Mouse (Mus musculus) testis, adult 2 months (tissue): ENCODE data around the gene Slc12a6. TPM values are rescaled to one million over a fixed set of nuclear protein-coding genes. Genes with fewer than 3 reads are reported as not detected.

Experiments used
- H3K27ac ChIP-seq: fragments of 200-500 bp; 2 replicates; pipeline ENCODE4 v1.5.1; 2012; ENCODE audit warnings: low read depth, low read length; ENCODE audit not compliant: control insufficient read depth, insufficient read depth
- H3K27me3 ChIP-seq: fragments of 200-500 bp; 2 replicates; pipeline ENCODE4 v1.6.1; 2012; ENCODE audit warnings: mild to moderate bottlenecking, low read length, moderate library complexity; ENCODE audit not compliant: control insufficient read depth, insufficient read depth
- H3K36me3 ChIP-seq: fragments of 200-500 bp; 2 replicates; pipeline ENCODE4 v1.6.1; 2012; ENCODE audit warnings: mild to moderate bottlenecking, low read length; ENCODE audit not compliant: control insufficient read depth, insufficient read depth
- H3K4me1 ChIP-seq: fragments of 200-500 bp; 2 replicates; pipeline ENCODE4 v1.6.1; 2012; ENCODE audit warnings: low read length; ENCODE audit not compliant: control insufficient read depth, insufficient read depth
- H3K4me3 ChIP-seq: fragments of 200-500 bp; 2 replicates; pipeline ENCODE4 v1.5.1; 2012; ENCODE audit warnings: low read depth, mild to moderate bottlenecking, low read length, moderate library complexity, mixed read lengths; ENCODE audit not compliant: control insufficient read depth
- CTCF ChIP-seq: fragments of 200-500 bp; IDR thresholded peaks from 2 replicates; pipeline ENCODE4 v1.5.1; 2012; ENCODE audit warnings: low read depth, mild to moderate bottlenecking, inconsistent platforms, low read length, moderate library complexity; ENCODE audit not compliant: control insufficient read depth, insufficient read depth, insufficient replicate concordance
- POLR2A ChIP-seq: fragments of 200-500 bp; IDR thresholded peaks from 2 replicates; pipeline ENCODE4 v1.6.1; 2012; ENCODE audit warnings: low read depth, mild to moderate bottlenecking, inconsistent platforms, low read length, moderate library complexity; ENCODE audit not compliant: control insufficient read depth
- polyA plus RNA-seq: library from polyadenylated mRNA; depleted of rRNA; stranded (reverse); fragments of >200 nt; gene quantifications from 2 replicates; pipeline ENCODE4 v1.2.3, GENCODE M21; 2012

Gene Slc12a6
- polyA plus RNA-seq, 1 experiment, result 34.1 TPM

GRCm38 (mm10) chr2:112236620-112237019 lies 29.0 kb upstream of the Slc12a6 start:
- Histone ChIP-seq H3K27ac (no peak overlapping the region), H3K27me3 (no peaks in the 10 kb centered on the region), H3K36me3 (no peaks in the 10 kb centered on the region), H3K4me1 (peaks cover 6% of the 10 kb centered on the region), H3K4me3 (no peak overlapping the region)
- TF ChIP-seq CTCF, result no peak
- no peak for TF ChIP-seq POLR2A

DNA sequence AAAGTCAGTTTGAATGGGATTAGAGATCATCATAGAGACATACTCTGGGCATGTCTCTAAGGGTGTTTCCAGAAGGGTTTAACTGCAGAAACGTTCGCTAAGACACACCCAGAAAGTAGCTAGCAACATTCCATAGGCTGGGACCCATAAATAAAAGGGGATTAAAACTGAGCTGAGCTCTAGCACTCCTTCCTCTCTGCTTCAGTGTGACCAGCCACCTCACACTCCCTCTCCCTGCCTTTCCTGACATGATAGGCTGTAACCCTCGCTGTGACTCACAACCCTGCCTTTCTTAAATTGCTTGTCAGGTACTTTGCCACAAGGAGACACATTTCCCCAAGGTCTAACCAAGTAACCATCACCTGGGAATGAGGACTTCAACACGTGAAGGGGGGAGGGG lies 27.6 kb upstream of the Slc12a6 start:
- TF ChIP-seq POLR2A, result no peak
- no peak for TF ChIP-seq CTCF
- Histone ChIP-seq H3K4me3 (peak overlapping the region; percentile 38; the same call in 1 of the 2 replicates), H3K27ac (no peak overlapping the region), H3K27me3 (no peaks in the 10 kb centered on the region), H3K4me1 (peaks cover 6% of the 10 kb centered on the region), H3K36me3 (no peaks in the 10 kb centered on the region)

GRCm38 (mm10) chr2:112239212-112239934 lies 26.3 kb upstream of the Slc12a6 start, which contains the start of gene Lpcat4:
TSS of gene Lpcat4 (plus strand) at chr2:112239468.
- H3K27ac ChIP-seq, result peak within 1 kb of the TSS; percentile 58
- H3K27me3 ChIP-seq, result no peaks in the 10 kb centered on the region
- H3K4me1 ChIP-seq, result peaks cover 6% of the 10 kb centered on the region
- H3K4me3 ChIP-seq, result peak within 1 kb of the TSS; percentile 93
- TF ChIP-seq POLR2A, result no peak; the same call in none of the 2 replicates
- peak; percentile 80 for TF ChIP-seq CTCF
- no peaks in the 10 kb centered on the region for H3K36me3 ChIP-seq

- Histone ChIP-seq H3K36me3 (no peaks in the 10 kb centered on the region), H3K27me3 (no peaks in the 10 kb centered on the region), H3K27ac (peak overlapping the region; percentile 58), H3K4me3 (peak overlapping the region; percentile 93), H3K4me1 (peaks cover 6% of the 10 kb centered on the region)
- TF ChIP-seq CTCF (no peak), POLR2A (no peak)
Observed at GRCm38 (mm10) chr2:112239935-112240721, 25.5 kb upstream of the Slc12a6 start.

DNA sequence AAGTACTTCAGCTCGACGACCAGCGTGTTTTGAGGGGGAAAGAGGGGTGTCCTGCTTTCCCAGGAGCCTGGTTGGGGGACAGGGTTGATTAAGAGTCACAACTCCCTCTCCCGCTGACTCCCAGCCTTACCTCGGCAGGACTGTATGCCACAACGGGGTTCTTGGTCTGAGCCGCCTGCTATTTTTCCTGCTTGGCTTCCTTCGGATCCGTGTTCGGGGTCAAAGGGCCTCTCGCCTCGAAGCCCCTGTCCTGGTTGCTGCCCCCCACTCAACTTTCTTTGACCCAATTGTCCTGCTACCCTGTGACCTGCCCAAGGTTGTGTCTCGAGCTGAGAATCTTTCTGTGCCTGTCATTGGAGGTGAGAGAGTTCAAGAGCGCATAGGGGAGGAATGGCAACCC lies 23.8 kb upstream of the Slc12a6 start:
- peak overlapping the region; percentile 93 for H3K4me3 ChIP-seq
- no peaks in the 10 kb centered on the region for H3K27me3 ChIP-seq
- H3K4me1 ChIP-seq, result peaks cover 6% of the 10 kb centered on the region
- TF ChIP-seq POLR2A (no peak; the same call in 1 of the 2 replicates), CTCF (no peak)
- no peaks in the 10 kb centered on the region; the same call in 1 of the 2 replicates for H3K36me3 ChIP-seq
- H3K27ac ChIP-seq, result no peak overlapping the region

DNA sequence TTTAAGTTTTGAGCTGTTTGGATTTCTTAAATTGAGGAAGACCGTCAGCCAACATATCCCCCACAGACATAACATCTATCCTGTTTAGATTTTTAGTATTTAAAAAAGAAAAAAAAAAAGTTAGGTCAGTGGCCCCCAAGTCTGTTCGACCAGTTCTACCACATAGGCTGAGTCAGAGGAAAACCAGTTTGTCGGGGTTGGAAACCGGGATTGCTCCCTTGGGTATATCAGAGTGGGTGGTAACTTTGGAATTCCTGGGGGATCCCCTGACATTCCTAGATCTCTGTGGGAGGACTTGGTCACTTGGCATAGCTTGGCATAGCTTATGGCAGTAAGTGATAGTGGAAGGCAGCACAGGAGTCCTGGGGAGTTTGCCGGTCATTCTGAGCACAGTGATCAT lies 20.3 kb upstream of the Slc12a6 start:
- H3K4me1 ChIP-seq, result peaks cover 2% of the 10 kb centered on the region
- no peaks in the 10 kb centered on the region; the same call in 1 of the 2 replicates for H3K36me3 ChIP-seq
- H3K27ac ChIP-seq, result no peak overlapping the region
- no peak overlapping the region for H3K4me3 ChIP-seq
- TF ChIP-seq POLR2A (no peak), CTCF (no peak)
- no peaks in the 10 kb centered on the region for H3K27me3 ChIP-seq

DNA sequence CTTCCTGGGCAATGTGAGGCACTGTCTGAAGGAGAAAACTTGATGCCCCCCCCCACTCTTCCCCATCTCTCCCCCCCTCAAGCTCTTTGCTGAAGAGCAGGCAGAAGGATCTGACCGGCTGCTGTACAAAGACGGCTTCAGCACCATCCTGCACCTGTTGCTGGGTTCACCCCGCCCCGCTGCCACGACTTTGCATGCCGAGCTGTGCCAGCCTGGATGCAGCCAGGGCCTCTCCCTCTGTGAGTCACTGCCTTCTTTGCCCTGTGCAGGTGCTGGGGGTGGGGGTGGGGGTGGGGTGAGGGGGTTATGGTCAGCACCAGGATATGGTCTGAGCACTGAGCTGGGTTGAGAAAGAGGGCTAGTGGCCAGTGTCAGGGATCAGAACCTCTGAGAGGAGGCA lies 19.4 kb upstream of the Slc12a6 start:
- no peak for TF ChIP-seq POLR2A
- TF ChIP-seq CTCF, result no peak
- Histone ChIP-seq H3K4me3 (no peak overlapping the region), H3K4me1 (no peaks in the 10 kb centered on the region), H3K27me3 (no peaks in the 10 kb centered on the region), H3K36me3 (no peaks in the 10 kb centered on the region; the same call in 1 of the 2 replicates), H3K27ac (no peak overlapping the region)
